Mouse (Mus musculus): ENCODE data around the gene Prkn. TPM values are rescaled to one million over a fixed set of nuclear protein-coding genes. Genes with fewer than 3 reads are reported as not detected.
"Not testable (repeated sequence)": the region's sequence is repeated elsewhere in the genome, so short reads cannot be mapped to it uniquely, and the experiment has no call there.

Gene Prkn
- total and polyA plus RNA-seq, 2 experiments from 2014 or later, result 9.0 to 9.4 TPM

GRCm38 (mm10) chr17:11989296-11989695 lies 1149.1 kb downstream of the Prkn start:
- Histone ChIP-seq H3K9ac (replicated peaks; ENCODE audit: low read length, poor library complexity, severe bottlenecking) (no peak overlapping the region), H3K27me3 (ENCODE audit: insufficient read depth, low read length) (no peaks in the 10 kb centered on the region), H3K4me2 (ENCODE audit: low read depth, low read length, poor library complexity, severe bottlenecking) (no peak overlapping the region), H3K36me3 (ENCODE audit: insufficient read depth, low read length) (no peaks in the 10 kb centered on the region), H3K9me3 (ENCODE audit: low read length) (no peaks in the 10 kb centered on the region), H3K4me1 (ENCODE audit: insufficient read depth, low read length) (no peaks in the 10 kb centered on the region), H3K27ac (ENCODE audit: low read depth, low read length) (no peak overlapping the region), H3K4me3 (ENCODE audit: low read depth, low read length) (no peak overlapping the region)
- 92% methylated on average over 4 of the region's 4 CpGs for WGBS
- TF ChIP-seq CTCF (IDR thresholded peaks at IDR 0.05), result no peak
- no peak for DNase-seq (ENCODE audit: low spot score)
- ATAC-seq (ENCODE audit: low FRiP score), result no peak

GRCm38 (mm10) chr17:11990386-11991087 lies 1150.4 kb downstream of the Prkn start:
- Histone ChIP-seq H3K4me1 (ENCODE audit: insufficient read depth, low read length) (no peaks in the 10 kb centered on the region), H3K9me3 (ENCODE audit: low read length) (no peaks in the 10 kb centered on the region), H3K27me3 (ENCODE audit: insufficient read depth, low read length) (no peaks in the 10 kb centered on the region), H3K9ac (replicated peaks; ENCODE audit: low read length, poor library complexity, severe bottlenecking) (no peak overlapping the region), H3K27ac (ENCODE audit: low read depth, low read length) (no peak overlapping the region), H3K4me2 (ENCODE audit: low read depth, low read length, poor library complexity, severe bottlenecking) (no peak overlapping the region), H3K36me3 (ENCODE audit: insufficient read depth, low read length) (no peaks in the 10 kb centered on the region), H3K4me3 (ENCODE audit: low read depth, low read length) (no peak overlapping the region)
- ATAC-seq (ENCODE audit: low FRiP score) (no peak), DNase-seq (ENCODE audit: low spot score) (no peak)
- 77% methylated on average over 11 of the region's 11 CpGs for WGBS
- TF ChIP-seq CTCF (IDR thresholded peaks at IDR 0.05), result no peak

GRCm38 (mm10) chr17:11993249-11993648 lies 1153.1 kb downstream of the Prkn start:
- 24% methylated on average over 8 of the region's 8 CpGs for WGBS
- peak; percentile 84 for TF ChIP-seq CTCF (IDR thresholded peaks at IDR 0.05)

GRCm38 (mm10) chr17:11994252-11994651 lies 1154.1 kb downstream of the Prkn start:
- Histone ChIP-seq H3K9ac (replicated peaks; ENCODE audit: low read length, poor library complexity, severe bottlenecking) (no peak overlapping the region), H3K36me3 (ENCODE audit: insufficient read depth, low read length) (no peaks in the 10 kb centered on the region), H3K27me3 (ENCODE audit: insufficient read depth, low read length) (no peaks in the 10 kb centered on the region), H3K4me3 (ENCODE audit: low read depth, low read length) (no peak overlapping the region), H3K4me1 (ENCODE audit: insufficient read depth, low read length) (no peaks in the 10 kb centered on the region), H3K4me2 (ENCODE audit: low read depth, low read length, poor library complexity, severe bottlenecking) (no peak overlapping the region), H3K9me3 (ENCODE audit: low read length) (no peaks in the 10 kb centered on the region), H3K27ac (ENCODE audit: low read depth, low read length) (no peak overlapping the region)
- TF ChIP-seq CTCF (IDR thresholded peaks at IDR 0.05), result no peak
- 81% methylated on average over 3 of the region's 3 CpGs for WGBS
- no peak for DNase-seq (ENCODE audit: low spot score)
- ATAC-seq (ENCODE audit: low FRiP score), result no peak

More at GRCm38 (mm10) chr17:11993249-11993648, 1153.1 kb downstream of the Prkn start:
- Histone ChIP-seq H3K4me2 (ENCODE audit: low read depth, low read length, poor library complexity, severe bottlenecking) (no peak overlapping the region), H3K4me1 (ENCODE audit: insufficient read depth, low read length) (no peaks in the 10 kb centered on the region), H3K27me3 (ENCODE audit: insufficient read depth, low read length) (no peaks in the 10 kb centered on the region), H3K9ac (replicated peaks; ENCODE audit: low read length, poor library complexity, severe bottlenecking) (no peak overlapping the region), H3K4me3 (ENCODE audit: low read depth, low read length) (no peak overlapping the region), H3K27ac (ENCODE audit: low read depth, low read length) (no peak overlapping the region), H3K36me3 (ENCODE audit: insufficient read depth, low read length) (no peaks in the 10 kb centered on the region), H3K9me3 (ENCODE audit: low read length) (no peaks in the 10 kb centered on the region)
- peak; percentile 87 for DNase-seq (ENCODE audit: low spot score)
- no peak for ATAC-seq (ENCODE audit: low FRiP score)

- H3K27ac ChIP-seq (ENCODE audit: low read depth, low read length); H3K9me3 ChIP-seq (ENCODE audit: low read length); H3K4me1 ChIP-seq (ENCODE audit: insufficient read depth, low read length); H3K36me3 ChIP-seq (ENCODE audit: insufficient read depth, low read length); H3K9ac ChIP-seq (replicated peaks; ENCODE audit: low read length, poor library complexity, severe bottlenecking); H3K4me3 ChIP-seq (ENCODE audit: low read depth, low read length); H3K4me2 ChIP-seq (ENCODE audit: low read depth, low read length, poor library complexity, severe bottlenecking); H3K27me3 ChIP-seq (ENCODE audit: insufficient read depth, low read length); ATAC-seq (ENCODE audit: low FRiP score); DNase-seq (ENCODE audit: low spot score): not testable (repeated sequence)
- WGBS, result 85% methylated on average over 3 of the region's 3 CpGs
These were observed 1154.6 kb downstream of the Prkn start for GRCm38 (mm10) chr17:11994754-11995153.

GRCm38 (mm10) chr17:11995522-11995921 lies 1155.3 kb downstream of the Prkn start:
- ATAC-seq (ENCODE audit: low FRiP score), result no peak
- 80% methylated on average over 3 of the region's 3 CpGs for WGBS

More at GRCm38 (mm10) chr17:11995522-11995921, 1155.3 kb downstream of the Prkn start:
- TF ChIP-seq CTCF (IDR thresholded peaks at IDR 0.05), result no peak
- H3K9me3 ChIP-seq (ENCODE audit: low read length), result no peaks in the 10 kb centered on the region
- no peak for DNase-seq (ENCODE audit: low spot score)
- H3K27ac ChIP-seq (ENCODE audit: low read depth, low read length), result no peak overlapping the region
- no peak overlapping the region for H3K4me2 ChIP-seq (ENCODE audit: low read depth, low read length, poor library complexity, severe bottlenecking)
- no peaks in the 10 kb centered on the region for H3K27me3 ChIP-seq (ENCODE audit: insufficient read depth, low read length)
- no peaks in the 10 kb centered on the region for H3K36me3 ChIP-seq (ENCODE audit: insufficient read depth, low read length)
- no peak overlapping the region for H3K9ac ChIP-seq (replicated peaks; ENCODE audit: low read length, poor library complexity, severe bottlenecking)
- no peak overlapping the region for H3K4me3 ChIP-seq (ENCODE audit: low read depth, low read length)
- no peaks in the 10 kb centered on the region for H3K4me1 ChIP-seq (ENCODE audit: insufficient read depth, low read length)
